Mouse (Mus musculus) lung, adult 2 months (tissue): ENCODE results near the gene Gnai2.

Experiments
- CTCF ChIP-seq: fragments of 200-500 bp; IDR thresholded peaks from 2 replicates; pipeline ENCODE4 v1.5.1; 2011; ENCODE audit warnings: mild to moderate bottlenecking, low read length, control low read depth; ENCODE audit not compliant: insufficient read depth
- POLR2A ChIP-seq: fragments of 200-500 bp; IDR thresholded peaks from 2 replicates; pipeline ENCODE4 v1.6.1; 2011; ENCODE audit warnings: low read depth, mild to moderate bottlenecking, control low read depth, low read length, borderline replicate concordance; ENCODE audit errors: extremely low read depth

GRCm38 (mm10) chr9:107572327-107572662 lies 62.9 kb downstream of the Gnai2 start:
- no peak for TF ChIP-seq CTCF
- no peak for TF ChIP-seq POLR2A
